Mouse (Mus musculus) brain, embryonic 14.5 days (tissue): ENCODE results near the gene Ano7.

Experiments used
- CTCF ChIP-seq: fragments of 200-500 bp; IDR thresholded peaks from 2 replicates; pipeline ENCODE4 v1.5.1; 2012; ENCODE audit warnings: inconsistent platforms, mild to moderate bottlenecking, moderate library complexity, borderline replicate concordance; ENCODE audit not compliant: insufficient read depth, insufficient read length; ENCODE audit errors: extremely low read depth
- POLR2A ChIP-seq: fragments of 200-500 bp; IDR thresholded peaks from 2 replicates; pipeline ENCODE4 v1.6.1; 2012; ENCODE audit warnings: mild to moderate bottlenecking, inconsistent platforms, borderline replicate concordance; ENCODE audit not compliant: poor library complexity, insufficient read depth, insufficient read length, severe bottlenecking; ENCODE audit errors: extremely low read depth

DNA sequence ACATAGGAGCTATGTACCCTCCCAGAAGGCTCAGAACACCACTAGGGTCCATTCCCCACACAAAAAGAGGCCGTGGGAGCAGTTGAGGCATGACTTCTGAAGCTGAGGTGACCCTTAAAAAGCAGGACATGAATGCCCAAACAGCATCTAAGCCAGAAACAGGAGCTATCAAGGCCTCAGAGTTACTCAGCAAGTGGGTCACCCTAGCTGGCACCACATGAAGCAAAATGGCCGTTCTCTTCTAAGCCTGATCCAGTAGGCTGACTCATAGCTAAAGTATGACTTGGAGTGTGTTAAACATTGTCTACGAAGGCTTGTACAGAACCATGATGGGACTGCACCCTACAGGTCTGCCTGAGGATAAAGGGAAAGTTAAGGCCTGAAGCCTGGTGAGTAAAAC, 47.3 kb upstream of the Ano7 start:
- TF ChIP-seq POLR2A (no peak), CTCF (no peak)
